Mouse (Mus musculus): Measurements from ENCODE around the gene Perp.

The Perp gene

DNA sequence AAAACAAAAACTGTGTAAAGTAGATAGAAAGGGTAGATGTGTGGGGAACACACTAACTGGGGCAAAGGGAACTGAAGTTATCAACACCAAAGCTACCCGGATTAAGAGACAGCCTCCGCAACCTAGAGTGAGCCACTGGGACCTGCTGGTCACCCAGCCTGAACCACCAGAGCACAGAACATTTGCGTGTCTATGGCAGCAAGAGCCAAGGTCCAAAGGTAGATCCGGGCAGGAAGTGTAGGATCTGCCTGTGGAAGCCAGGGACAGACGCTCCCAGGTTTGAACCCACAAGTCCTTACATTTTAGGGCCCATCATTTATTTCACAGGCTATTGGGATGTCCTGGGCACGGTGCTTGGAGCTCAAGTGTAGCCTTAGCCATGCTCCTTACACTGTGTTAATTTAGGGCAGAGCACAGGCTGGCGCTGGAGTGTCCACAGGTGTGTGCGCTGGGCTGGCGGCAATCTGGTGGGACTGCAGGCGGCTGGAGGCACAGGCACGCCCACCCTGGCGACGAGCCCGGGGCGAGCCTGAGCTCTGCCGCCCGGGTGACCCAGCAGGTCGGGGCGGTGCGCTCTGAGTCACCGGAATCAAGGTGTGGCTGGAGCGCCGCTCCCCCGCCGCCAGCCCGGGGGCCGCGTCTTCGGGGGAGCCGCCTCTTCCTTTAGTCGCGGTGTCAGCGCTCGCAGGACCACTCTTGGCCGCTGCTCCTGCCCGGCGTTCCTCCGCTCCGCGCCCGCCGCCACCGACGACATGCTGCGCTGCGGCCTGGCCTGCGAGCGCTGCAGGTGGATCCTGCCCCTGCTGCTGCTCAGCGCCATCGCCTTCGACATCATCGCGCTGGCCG, at the start of gene Perp:
Perp (plus strand) TSS at position 580 of the 846 bp plus-strand sequence.
- peak; percentile 49 for DNase-seq (ENCODE audit: low spot score)

DNA sequence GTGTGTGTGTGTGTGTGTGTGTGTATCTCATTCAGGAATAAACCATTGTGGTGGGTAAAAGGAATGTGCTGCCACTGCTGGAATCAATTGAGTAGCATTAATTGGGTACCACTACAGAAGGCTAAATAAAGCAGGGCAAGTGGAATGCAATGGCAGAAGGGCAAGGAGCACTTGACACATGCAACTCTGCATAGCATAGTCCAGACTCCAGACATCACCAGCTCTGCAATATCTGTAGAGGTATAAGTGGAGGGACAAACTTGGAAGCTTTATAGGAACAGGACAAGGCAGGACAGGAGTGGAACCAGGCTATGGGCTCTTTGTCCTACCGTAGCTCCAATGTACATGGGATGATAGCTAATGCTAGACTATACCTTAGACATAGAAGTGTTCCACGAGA, 33.1 kb upstream of the Perp start:
- DNase-seq (ENCODE audit: low spot score) = no peak

DNA sequence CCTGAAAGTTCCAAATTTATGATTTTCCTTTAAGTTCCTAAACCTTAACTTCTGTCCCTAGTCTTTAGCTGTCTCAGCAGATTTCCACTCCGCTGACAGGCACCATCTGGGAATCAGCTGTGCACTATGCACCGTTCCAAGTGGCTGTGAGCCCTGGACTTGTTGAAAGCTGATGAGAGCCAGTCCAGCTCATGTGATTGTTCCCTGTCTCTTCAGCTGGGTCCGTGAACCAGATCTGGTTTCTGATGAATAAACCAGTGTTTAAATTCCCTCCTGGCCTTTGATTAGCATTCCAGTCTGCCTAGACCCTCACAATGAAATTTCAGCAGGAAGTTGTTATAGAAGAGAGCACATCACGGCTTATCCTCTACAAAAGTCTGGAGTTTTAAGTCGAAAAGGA, 28.3 kb upstream of the Perp start:
- DNase-seq (ENCODE audit: low spot score) = peak; percentile 10

GRCm38 (mm10) chr10:18825143-18825542, 19.7 kb upstream of the Perp start:
- no peak for DNase-seq (ENCODE audit: low spot score)

- DNase-seq (ENCODE audit: low spot score) = no peak
Measured at GRCm38 (mm10) chr10:18826107-18826506, 18.7 kb upstream of the Perp start.

GRCm38 (mm10) chr10:18827936-18828335, 16.9 kb upstream of the Perp start:
- no peak for DNase-seq (ENCODE audit: low spot score)

DNA sequence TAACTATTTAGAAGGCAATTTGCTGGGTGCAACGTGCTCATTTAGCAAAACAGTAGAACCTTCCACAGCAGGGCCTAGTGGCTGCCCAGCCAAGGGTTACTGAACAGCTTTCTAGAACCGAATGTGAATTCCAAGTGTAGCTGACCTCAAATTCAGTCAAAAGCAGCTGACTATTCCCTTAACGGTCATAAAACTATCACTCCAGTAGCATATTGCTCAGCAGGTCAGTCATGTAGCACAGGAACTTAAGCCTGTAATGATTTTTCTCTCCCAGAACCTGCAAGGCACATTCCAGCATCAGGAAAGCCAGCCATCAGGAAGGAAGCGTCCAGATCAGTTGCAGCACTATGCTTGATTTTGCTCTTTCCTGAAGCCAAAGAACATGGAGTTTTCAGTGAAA, 14.5 kb upstream of the Perp start:
- DNase-seq (ENCODE audit: low spot score) = no peak

- DNase-seq (ENCODE audit: low spot score) = no peak
Measured at GRCm38 (mm10) chr10:18831823-18832222, 13.0 kb upstream of the Perp start.

- DNase-seq (ENCODE audit: low spot score) = no peak
Measured at GRCm38 (mm10) chr10:18834389-18834788, 10.4 kb upstream of the Perp start.

- DNase-seq (ENCODE audit: low spot score) = peak; percentile 15
Measured at GRCm38 (mm10) chr10:18835684-18836479, 8.9 kb upstream of the Perp start.

DNA sequence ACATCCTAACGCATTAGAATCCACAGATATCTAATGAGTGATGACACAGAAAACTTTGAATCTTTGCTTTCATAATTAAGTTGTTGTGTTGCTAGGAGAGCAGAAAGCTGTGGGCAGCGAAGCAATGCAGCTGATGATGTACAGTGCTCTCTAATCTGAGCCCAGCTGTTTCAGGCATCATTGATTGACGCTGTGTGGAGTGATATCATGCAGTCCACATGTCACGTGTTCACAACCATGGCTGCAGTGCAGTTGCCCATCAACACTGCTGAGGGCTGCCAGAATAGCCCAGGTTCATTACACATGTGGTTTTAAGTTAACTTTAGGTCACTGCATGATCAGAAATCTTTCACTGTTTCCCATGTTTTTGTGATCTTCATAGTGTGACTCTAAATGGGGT, 5.3 kb upstream of the Perp start:
- no peak for DNase-seq (ENCODE audit: low spot score)

DNA sequence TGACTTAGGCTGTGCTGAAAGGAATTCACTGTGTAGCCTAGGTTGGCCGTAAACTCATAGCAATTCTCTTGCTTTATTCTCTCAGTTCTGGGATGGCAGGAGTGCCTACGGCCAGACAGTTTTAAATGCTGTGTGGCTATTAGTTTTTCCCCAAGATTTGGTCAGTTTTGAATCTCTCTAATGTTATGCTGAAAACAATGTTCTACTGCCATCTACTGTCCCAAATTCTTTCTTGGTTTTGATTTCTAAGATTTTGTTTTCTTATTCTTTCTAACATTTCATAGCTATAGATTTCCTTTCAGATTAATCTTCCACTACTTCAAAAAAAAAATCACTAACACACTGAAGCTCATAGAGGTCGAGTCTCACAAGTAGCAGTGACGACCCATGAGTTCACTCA, 4.1 kb upstream of the Perp start:
- DNase-seq (ENCODE audit: low spot score) = no peak

DNA sequence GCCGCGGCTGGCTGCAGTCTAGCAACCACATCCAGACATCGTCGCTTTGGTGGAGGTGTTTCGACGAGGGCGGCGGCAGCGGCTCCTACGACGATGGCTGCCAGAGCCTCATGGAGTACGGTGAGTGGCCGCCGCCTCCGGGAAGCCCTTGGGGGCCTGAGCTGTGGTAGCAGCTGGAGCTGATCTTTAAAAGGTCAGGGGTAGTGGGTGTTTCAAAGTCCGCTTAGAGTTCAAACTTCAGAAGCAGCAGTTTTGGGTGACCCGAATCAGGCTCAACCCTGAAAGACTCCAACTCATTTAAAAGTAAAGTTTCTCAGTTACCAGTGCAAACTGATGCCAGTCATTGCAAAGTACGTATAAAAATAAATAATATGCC, 455 bp downstream of the Perp start:
- DNase-seq (ENCODE audit: low spot score) = no peak

DNA sequence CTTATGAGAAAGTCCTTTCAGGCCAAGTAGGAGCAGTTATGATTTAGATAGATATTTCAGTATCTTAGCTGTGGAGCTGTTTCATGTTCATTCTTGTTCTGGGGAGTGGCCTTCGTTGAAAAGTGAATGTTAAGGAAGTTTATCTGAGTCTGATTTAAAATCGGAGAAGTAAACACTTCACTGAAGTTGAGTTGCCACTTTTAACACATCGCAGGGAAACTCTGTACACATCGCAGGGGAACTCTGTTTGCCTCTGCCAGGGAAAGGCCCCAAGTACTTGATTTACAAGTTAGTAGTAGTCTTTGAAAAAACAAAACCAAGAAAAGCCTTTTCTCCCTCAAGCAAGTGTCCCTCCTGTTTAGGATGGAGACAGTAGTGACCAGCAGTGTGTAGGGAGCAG, 891 bp downstream of the Perp start:
- no peak for DNase-seq (ENCODE audit: low spot score)

DNA sequence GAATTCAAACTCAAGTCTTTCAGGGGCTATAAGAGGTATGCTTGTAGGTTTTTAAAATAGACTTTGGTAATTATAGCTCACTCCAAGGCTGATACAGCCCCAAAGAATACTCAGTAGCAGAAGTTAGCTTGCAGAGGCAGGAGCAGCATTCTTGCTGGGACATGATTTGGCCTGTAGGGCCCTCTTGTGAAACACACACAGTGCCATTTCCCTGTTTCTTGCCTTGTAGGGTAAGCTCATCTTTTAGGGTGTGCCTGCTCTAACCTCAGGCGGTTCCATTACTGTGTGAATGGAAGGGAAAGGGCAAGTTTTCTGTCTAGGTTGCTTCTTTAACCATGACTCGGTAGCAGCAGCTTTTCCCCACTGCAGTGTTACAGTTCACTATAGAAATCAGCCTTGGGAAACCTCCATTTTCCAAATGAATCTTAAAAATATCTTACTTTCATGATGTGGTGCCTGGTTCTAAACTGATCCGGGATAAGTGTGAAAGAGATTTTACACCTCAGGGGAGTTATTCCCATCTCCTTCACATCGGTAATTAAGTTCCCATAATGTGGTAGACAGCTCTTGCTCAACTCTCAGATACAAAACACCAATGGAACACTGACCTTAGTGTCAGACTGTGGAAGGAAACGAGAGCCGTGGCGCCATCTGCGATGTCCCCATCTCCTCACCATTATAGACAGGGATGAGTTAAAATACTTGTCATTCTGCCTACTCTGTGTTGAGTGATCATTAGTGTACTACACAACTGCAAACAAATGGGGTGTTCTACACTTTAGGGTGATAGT, 1.8 kb downstream of the Perp start:
- no peak for DNase-seq (ENCODE audit: low spot score)

- DNase-seq (ENCODE audit: low spot score) = no peak
Measured at GRCm38 (mm10) chr10:18850177-18850576, 5.4 kb downstream of the Perp start.

DNA sequence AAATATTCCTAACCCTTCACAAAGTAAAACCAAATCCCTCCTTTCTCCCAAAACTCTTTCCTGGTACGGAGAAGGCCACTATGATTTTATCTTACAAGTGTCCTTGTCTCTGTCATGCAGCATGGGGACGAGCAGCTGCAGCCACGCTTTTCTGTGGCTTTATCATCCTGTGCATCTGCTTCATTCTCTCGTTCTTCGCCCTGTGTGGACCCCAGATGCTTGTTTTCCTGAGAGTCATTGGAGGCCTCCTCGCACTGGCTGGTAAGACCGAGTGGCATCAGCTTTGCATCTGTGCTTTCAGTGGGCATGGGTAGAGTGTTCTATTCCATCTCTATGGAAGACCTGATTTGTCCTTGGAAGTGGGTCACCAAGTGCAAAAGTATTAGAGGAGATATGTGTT, 8.6 kb downstream of the Perp start:
- DNase-seq (ENCODE audit: low spot score) = no peak

GRCm38 (mm10) chr10:18857244-18857643, 12.4 kb downstream of the Perp start:
- DNase-seq (ENCODE audit: low spot score) = no peak

GRCm38 (mm10) chr10:18859632-18860031, 14.8 kb downstream of the Perp start:
- DNase-seq (ENCODE audit: low spot score) = no peak

GRCm38 (mm10) chr10:18860119-18860824, 15.5 kb downstream of the Perp start:
- DNase-seq (ENCODE audit: low spot score) = no peak

DNA sequence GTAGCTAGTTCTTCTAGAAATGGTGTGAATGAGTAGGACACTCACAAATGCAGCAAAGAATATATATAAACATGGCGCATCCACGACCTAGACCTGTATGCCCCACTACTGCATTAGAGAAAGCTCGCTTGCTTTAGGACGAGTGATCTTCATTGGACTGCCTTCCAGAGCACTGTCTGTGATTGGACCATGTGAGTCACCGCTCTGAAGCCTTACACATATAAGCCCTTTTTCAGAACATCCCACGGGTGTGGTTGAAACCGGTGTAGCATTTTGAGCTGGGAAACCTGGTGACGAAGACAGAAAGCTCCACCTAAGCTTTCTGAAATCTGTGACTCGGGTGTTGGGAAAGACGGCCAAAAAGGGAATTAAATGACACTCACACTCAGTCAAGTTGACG, 16.0 kb downstream of the Perp start:
- DNase-seq (ENCODE audit: low spot score) = no peak

- DNase-seq (ENCODE audit: low spot score) = no peak
Measured at GRCm38 (mm10) chr10:18861418-18861817, 16.6 kb downstream of the Perp start.

Measured in ovary, postnatal 14 days (tissue).